Mouse (Mus musculus) frontal cortex, postnatal 25 days (tissue): ENCODE measurements at regions not wholly inside any gene's neighbourhood (a gene's known extent, or its start where the extent isn't known, plus 50 kb on each side); places are given as distances from the start of the nearest gene placed in this dataset.

Source experiments
- DNase-seq, 2 experiments: peaks; one replicate each; pipeline ENCODE4 v3.0.0; 2022; ENCODE audit warnings: low spot score in 2 of 2

DNA sequence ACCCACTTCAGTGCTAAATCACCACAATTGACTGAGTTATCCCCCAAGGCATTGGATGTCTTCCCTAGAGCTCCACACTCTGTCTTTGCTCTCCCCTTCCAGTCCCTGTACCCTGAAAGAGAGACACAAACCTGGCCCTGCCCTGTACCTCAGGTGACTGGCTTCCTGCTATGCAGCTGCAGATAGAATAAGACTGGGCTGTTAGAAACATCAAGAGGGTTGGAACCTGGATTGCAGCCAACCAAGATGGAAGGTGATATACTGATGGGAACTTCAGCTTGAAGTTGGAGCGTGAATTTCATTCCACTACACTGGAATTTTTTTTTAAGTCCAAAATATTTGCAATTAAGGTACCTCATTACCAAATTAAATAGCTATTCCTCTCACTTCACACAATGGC, 379.0 kb upstream of the Mgmt start:
- no peak for DNase-seq

DNA sequence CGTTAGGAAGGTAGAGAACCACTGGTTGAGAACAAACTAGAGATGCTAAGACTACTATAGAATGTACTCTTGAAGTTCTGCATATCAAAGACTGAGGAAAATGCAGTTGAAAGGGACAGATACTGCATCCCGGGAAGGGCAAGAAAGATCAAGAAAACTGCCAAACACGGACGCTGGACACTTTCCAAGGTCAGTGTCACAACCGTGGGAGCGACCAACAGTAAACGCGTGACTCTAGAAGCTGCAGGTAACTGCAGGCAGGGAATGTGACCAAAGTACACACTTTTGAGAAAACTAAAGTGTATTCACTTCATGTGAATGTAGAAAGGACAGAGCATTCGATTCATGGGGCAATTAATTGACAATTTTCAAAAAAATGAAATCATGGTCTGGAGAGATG, 368.6 kb upstream of the Mgmt start:
- no peak for DNase-seq

DNA sequence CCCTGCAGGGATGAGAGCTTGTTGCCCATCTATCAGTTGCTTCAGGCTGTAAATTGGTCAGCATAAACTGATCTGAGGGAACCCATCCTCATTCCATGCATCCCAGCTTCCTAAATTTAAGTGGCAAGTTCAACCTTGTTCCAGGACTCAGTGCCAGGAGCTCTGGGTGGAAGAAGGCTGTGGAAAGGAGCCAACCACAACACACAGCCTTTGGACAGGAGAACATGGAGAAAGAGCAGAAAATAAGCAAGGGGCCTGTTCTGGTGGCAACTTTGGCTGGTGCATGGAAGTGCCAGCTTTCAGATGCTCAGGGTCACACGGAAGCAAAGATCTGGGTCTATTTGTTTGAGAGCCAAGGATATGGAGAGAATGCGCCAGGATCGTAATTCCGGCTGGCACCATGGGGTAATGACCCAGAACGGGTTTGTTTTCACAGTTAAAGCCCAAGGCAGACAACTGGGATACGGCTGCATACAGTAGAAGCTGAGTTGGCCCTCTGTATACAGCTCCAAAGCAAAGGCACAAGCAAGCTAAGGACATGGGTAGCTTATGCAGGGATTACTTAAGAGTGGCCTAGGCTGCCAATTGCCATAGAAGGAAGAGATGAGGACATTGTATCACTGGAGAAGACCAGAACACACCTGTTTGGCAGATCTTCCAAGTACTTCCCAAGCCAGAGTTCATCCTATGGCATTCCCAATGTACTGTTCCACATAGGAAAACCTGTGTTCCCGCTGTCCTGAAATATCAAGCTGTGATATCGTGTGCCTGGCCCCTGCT, 364.2 kb upstream of the Mgmt start:
- DNase-seq: no peak

DNA sequence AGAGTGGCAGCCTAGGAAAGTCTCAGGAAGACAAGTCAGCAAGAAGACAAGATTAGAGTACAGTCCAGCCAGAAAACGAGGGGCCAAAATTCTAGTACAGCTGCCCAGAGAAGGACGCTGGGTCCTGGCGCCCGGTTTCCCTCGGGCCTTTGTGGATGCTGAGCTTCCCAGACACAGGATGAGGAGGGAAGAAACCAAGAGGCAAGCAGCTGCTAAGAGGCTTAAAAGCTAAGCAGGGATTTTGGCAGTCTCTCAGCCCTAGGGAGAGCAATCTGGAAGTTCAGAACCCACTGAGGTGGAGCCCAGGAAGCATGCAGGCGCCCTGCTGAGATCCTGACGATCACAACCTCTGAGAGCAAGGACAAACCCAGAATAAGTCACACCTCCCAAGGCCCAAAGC, 363.1 kb upstream of the Mgmt start:
- DNase-seq: no peak

DNA sequence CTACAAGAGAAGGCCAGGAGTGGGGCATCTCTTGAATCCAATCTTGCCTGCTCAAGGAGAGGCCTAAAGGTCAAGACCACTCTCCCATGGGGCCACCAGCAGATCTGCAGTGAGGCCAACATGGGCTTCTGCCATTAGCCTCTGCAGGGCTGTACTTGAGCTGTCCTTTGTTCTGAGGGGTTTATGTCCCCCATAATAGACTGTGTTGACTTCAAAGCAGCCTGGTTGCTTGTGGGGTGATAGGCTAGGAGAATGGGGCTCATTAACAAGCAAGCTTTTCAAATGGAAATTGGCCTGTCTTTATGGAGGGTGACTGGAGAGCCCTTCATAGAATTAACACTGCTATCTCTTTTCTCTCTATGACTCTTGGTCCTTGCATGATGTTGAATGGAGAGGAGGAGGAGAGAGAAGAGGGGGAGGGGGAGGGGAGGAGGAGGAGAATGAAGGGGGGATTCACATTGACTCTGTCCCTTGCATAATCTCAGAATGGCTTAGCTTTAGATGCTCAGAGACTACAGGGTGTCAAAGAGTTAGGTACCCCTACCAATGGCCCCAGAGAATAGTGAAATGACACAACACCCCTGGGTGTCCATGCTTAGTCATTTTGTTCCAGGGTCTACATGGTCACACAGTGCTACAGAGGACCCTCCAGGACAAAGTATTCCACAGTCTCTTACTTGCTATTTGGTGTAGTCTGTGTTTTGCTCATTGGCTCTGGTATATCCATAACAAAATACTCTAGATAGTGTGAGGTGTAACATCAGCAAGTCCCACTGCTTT, 352.3 kb upstream of the Mgmt start:
- no peak for DNase-seq

DNA sequence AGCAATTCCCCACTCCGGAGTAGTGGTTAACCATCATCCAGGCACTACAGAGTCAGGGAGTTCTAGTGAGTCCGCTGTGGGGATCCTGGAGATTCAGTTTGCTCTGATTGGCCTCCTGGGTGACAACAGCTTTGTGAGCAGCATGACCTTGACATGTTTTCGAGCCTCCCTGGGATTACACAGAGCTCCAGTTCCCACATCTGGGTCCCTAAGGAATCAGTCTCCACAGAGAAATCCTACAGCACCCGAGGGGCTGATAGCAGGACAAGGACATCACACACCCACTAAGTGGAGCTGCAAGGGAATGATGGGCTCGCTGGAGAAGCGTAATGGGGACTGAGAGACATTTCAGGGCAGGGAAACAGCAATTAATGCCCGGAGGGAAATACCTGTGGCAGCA, 351.5 kb upstream of the Mgmt start:
- no peak for DNase-seq

DNA sequence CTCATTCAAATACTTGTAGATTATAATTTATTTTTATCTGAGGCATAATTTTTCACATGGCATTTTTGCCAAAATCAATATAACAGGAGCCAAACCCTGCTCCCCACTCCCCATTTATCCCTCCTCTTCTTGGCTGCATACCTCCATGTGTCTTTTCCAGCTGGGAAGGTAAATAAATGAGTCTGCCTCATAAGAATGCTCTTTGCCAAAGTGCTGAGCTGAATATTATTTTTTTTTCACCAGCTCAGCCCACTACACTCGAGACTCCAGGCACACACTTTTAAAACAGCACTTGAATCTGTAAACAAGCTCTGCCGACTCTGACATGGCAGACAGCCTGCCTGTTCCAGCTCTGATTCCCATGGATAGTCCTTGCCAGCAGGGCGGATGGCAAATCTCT, 346.6 kb upstream of the Mgmt start:
- DNase-seq: no peak

DNA sequence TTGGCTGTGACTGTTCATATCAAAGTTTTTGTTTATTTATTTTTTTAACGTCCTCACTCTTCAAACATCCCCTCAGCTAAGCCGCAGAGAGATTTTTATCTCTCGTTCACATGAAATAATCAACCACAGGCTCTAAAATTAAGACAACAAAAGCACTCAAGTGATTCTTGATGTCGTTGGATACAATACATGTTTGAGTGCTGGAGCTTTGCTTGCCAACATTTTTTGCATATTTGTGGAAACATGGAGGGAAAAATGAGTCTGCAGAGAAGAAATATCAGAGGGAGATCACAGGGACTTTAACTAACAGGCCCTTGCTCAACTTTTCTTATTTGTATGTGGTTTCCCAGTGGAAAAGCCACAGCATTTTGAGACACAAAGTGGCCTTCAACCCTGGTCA, 338.0 kb upstream of the Mgmt start:
- DNase-seq: no peak

DNA sequence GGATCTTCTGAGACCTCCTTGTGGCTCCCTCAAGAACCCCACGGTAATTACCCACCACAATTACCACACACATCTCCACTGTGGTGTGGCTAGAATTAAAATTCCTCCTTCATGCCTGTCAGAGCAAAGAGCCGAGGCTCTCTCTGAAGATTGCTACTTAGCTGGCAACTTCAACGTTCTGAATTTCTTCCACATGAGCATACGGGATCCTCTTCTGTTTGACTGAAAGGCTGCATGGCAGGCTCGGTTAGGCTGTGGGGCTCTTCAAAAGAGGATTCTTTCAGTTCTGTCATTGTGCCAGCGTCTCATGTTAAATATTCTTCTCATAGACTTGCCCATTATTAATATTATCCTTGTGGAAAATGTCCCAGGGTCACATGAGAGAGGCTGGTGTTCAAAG, 334.9 kb upstream of the Mgmt start:
- DNase-seq: no peak

DNA sequence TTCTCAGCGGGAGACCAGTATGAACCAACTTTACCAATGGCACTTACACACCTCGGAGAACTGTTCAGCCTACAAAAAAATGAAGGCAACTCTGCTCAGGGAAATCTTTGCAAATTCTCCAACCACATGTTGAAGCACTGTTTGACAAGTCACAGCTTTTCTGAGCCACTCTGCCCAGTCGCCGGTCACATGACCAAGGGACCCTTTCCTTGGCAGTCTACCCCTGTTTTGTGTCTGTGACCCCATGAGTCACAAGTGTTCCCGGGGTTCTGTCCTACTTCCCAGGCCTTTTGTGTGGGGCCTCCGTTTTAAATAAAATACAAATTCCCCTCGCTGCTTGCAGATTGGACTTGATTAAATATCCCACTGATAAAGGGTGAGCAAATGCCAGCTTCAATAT, 323.5 kb upstream of the Mgmt start:
- DNase-seq: no peak

DNA sequence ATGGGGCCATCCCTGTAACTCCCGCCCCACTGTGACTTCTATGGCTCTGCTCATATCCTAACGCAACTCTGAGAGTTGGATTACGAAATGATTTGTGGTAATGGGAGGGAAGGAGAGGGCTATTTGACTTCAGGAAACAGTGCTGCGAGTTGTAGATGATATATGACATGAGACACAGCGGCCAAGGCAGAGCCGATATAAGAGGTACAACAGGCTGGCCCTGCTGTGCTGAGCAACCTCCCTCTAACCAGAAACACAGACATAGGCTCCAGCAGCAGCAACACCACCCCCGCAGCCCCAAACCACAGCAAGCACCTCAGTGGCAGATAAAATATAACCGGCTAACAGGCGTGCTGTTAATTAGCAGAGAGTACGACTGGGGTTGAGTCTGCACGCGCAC, 312.5 kb upstream of the Mgmt start:
- DNase-seq: no peak

DNA sequence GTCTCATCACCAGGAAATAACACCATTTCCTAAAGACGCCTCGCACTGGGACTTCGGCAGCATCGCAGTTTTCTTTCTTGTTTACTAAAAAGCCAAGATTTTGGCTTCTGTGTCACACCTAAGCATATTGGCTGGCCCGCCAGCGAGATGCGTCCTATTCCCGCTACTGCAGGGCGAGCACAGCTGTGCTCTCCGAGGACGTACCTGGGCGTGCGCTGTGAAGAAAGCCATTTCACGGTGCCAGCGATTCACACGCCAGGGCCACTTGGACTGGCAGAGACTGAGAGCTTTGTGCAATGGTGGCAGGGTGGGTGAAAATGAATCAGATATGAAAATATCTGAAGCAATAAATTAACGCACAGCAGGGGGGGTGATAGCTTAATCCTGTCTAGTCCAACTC, 310.1 kb upstream of the Mgmt start:
- DNase-seq: no peak

DNA sequence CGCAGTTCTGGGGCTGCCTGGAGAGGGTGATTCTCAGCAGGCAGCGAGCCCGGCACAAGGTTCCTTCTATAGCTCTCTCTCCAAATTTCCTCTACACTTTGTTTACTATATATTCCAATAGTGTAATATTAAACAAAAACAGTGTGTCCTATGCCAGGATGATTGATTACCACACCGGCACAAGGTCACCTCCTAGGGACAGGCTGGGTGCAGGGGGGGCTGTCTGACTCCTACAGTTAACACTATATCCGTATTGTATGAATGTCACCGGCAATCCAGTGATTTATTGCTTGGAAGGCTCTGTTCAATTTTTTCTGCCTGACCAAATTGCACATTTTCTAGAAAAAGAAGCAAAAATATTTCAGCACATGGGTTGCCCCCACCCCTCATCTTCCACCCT, 305.9 kb upstream of the Mgmt start:
- DNase-seq: no peak

DNA sequence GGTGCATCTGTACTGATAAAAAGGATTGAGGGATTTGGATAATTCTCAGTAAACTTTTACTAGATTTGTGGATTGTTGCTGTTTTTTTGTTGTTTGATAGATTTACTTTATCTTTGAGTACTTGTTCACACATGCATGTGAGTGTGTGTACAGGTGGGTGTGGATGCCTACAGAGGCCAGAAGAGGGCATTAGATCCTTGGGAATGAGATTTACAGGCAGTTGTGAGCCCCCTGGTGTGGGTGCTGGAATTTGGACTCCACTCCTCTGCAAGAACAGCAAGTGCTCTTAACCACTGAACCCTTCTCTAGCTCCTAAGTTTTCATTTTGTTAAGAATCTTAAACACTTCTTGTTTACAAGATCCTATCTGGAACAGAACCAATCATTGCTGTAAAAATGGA, 303.5 kb upstream of the Mgmt start:
- no peak for DNase-seq

DNA sequence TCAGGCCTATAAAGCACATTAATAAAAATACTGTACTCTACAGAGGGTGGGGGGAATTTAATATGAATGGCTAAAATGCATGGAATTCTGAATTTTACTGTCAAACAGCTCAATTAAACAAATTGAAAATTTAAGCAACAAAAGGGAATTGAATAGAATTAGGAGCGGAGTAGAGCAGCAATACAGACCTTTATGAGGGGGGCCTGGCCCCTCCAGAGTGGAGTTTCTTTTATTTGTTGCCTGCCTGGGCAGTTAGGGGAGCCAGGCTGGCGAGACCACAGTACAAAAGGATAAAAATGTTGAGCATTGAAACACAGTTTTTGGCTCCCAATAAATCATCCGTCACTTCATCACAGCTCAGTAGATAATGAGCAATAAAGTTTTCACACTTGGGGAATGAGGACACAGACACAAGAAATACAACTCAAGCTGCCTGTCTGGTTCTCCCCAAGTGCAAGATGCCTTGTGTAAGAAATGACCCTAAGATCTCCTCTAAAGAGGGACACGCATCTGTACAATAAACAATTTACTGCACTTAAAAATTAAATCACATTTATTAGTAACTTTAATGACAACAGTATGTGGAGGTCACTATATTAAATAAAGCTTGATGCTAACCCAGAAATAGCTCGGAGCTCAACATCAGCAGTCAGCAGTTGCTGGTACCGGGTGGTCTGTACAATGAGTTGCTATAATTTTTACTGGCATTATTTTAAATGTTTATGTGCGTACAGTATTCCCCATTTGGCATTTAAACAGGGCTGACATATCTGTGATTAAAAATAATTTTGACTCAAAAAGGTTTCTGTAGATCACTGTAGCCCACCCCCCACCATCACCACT, 286.9 kb upstream of the Mgmt start:
- no peak for DNase-seq

DNA sequence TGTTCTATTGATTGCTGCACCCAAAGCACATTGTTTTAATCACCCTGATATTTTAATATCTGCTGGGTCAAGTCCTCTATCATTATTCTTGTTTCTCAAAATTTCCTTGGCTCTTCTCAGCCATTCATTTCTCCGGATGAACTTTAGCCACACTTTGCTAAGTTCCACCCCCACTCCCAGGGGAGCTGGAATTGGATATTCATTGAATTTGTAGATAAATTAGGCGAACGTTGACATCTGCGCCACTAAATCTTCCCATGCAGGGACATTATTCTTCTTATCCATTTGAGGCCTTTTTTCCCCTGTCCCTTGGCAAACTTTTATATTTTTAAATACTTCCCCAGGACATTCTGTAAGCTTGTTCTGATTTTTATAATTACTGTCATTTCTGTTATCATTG, 280.9 kb upstream of the Mgmt start:
- no peak for DNase-seq

DNA sequence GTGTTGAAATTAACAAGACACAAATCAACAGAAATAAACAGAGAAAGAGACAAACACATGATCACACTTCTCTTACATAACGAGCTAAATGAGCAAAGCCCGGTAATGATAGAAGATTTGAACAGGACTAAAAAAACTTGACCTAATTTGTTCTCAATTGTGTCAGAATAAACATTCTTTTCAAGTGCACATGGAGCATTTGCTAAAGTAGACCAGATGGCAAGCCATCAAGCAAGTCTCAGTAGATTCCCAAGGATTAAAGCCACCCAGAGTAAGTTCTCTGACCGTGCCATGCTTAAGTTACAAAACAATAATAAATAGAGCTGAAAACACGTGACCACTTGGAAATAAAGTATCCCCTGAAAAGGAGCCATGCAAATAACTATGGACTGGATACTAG, 269.9 kb upstream of the Mgmt start:
- DNase-seq: no peak

DNA sequence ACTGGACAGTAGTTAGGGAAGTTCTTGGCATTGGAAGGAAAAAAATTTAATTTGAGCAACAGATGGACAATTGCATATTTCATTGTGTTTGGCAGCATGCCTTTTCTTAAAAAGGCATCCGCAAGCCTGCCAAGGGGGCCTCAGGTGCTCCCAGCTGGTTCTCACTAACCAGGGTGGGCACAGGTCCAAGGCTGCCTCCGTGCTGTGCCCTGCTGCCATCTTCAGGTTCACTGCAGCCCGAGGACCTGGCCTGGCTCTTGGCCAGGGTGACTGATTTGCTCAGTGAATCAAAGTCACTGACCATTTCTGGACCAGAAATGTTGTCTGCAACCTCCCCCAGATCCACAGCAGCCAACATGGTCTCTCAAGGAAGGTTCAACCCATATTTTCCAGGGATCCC, 263.3 kb upstream of the Mgmt start:
- no peak for DNase-seq

DNA sequence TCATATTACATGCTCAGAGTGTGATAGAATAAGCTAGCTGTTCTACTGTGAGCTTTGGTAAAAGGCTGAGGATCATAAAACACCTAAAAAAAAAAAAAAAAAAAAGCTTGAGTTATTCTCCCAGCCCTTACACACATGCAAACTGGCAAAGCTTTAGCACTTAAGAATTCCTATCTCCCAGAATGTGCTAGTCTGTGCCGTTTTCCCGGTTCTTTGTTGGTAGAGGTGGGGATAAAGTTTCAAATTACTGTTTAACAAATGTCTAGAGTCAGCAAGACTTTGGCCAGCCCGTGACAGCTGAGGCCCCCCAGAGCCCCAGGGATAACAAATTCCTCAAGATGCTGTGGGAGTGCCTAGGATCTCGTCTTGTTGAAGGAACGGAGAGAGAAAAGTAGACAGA, 254.3 kb upstream of the Mgmt start:
- no peak for DNase-seq

DNA sequence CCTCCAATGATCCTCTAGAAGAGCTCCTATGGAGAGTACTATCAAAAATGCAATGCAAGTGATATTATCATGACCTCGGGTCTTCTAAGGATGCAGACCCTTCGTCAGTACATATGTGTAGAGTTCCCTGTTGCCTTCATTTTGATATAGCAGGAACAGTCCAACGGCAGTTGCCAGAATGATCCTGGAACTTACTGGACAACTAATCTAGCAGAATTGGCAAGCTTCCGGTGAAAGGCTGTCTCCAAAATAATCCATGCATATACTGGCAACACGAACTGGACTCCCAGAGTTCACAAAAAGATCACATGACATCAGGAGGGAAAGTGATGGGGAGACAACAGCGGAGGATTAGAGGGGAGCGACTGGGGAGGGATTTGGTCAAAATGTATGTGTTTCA, 253.6 kb upstream of the Mgmt start:
- no peak for DNase-seq

DNA sequence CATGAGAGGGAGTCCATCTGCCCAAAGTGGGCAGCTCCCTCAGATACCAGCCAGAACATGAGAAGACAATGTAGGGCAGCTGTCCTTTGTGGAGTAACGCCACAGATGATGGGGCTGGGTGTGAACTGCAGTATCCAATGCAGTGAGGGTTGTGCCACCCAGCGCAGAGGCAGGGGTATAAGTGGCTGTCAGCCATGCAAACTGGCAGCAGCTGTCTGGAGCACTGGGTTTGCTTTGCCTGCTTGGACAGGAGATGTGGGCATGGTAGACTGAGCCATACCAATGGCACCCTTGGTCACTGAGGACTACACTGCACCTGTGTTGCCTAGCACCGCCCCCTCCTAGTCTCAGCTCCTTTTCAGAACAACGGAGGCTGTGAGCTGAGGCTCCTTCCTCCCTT, 244.6 kb upstream of the Mgmt start:
- DNase-seq: no peak

DNA sequence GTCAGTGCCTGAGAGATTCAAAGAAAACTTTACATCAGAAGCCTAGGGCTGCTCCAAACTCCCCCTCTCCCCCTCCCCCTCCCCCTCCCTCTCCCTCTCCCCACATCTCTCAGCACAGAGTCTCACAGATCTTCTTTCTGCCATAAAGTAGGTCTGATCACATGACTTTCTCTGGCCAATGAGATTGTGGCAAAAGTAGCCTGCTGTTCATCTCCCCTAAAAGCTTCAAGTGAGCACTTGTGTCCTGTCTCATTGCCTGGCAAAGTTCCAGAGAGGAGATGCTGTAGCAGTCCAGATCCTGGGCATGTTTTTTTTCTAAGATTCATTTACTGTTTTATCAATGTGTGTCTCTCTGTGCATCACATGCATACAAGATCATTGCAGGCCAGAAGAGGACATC, 234.5 kb upstream of the Mgmt start:
- no peak for DNase-seq

DNA sequence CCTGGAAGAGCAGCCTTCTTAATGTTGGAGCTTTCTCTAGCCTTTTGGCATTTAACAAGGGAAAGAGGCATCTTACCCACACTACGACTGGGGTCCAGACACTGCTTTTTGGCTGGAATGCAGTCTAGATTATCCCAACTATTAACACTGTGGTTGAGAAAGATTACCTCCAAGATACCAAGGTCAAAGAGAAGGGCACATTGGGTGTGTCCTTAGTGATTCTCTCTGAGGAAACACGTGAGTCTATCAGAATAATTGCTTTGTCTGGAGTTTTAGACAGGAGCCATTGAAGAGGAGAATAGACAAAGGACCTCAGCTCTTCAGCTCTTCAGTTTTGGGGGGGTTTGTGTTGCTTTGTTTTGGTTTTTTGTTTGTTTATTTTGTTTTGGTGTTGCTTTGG, 234.0 kb upstream of the Mgmt start:
- no peak for DNase-seq
